Mouse (Mus musculus) bone marrow, adult 2 months (tissue): Measurements from ENCODE around the gene Usp36.

Experiments
- CTCF ChIP-seq: fragments of 200-500 bp; IDR thresholded peaks from 2 replicates; pipeline ENCODE4 v1.5.1; 2011; ENCODE audit warnings: low read length, control low read depth; ENCODE audit not compliant: control insufficient read depth, insufficient read depth
- POLR2A ChIP-seq: fragments of 200-500 bp; IDR thresholded peaks from 2 replicates; pipeline ENCODE4 v1.6.1; 2011; ENCODE audit warnings: low read depth, mild to moderate bottlenecking, control low read depth, low read length, borderline replicate concordance; ENCODE audit not compliant: control insufficient read depth

DNA sequence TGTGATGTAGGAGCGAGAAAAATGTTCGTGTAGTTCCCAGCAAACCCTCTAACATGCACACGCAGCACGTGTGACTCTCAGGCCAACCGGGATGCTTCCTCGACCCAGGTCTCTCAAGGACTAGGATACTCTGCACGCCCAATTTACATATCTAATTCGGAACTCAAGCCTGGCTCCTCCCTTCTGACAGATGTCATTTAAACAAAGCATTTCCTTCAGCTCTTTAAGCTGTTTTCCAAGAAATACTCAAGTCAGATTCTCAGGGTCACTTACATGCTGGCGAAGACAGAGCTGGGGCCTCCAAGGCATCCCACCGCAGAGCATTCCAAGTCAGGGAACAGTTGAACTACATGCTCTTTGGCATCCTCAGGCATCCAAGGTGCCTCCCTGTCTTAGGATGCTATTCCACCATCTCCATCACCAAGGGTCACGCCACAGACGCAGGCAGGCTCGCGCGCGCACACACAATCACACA, 970 bp downstream of the Usp36 start:
- TF ChIP-seq CTCF (no peak), POLR2A (no peak)
